Mouse (Mus musculus): Measurements from ENCODE around the gene Ptrh2. TPM values are rescaled to one million over a fixed set of nuclear protein-coding genes. Genes with fewer than 3 reads are reported as not detected.

Ptrh2 gene
- 10 to 100 TPM in 1 of 2 experiments, 1 to 10 TPM in 1; 8.1 to 10.2 TPM for total RNA-seq (2021)
- long read RNA-seq, experiment 1, transcript Ptrh2-202 (2 exons, 3,038 nt): major isoform, 14 of 19 reads
- long read RNA-seq, experiment 1, partial matches to known transcripts: 2 of 19 reads
- long read RNA-seq, experiment 1, other reads (novel, unspliced or antisense): 3 of 19 reads
- long read RNA-seq, experiment 2, transcript Ptrh2-202 (2 exons, 3,038 nt): major isoform, 9 of 11 reads
- long read RNA-seq, experiment 2, partial matches to known transcripts: 0 of 11 reads
- long read RNA-seq, experiment 2, other reads (novel, unspliced or antisense): 2 of 11 reads

GRCm38 (mm10) chr11:86683395-86684125 is at the start of gene Ptrh2, which contains the start of gene Vmp1:
TSS of gene Ptrh2 (plus strand) at chr11:86683985.
TSS of gene Vmp1 (minus strand) at chr11:86683836.
- intact Hi-C loops (cut with DNase I): no loop called here
- DNase-seq (ENCODE audit: low spot score in 2 of 2): peak; percentile 93 to 97

- intact Hi-C loops (cut with DNase I): no loop called here
These were observed 49.4 kb upstream of the Ptrh2 start for GRCm38 (mm10) chr11:86634396-86634795.

GRCm38 (mm10) chr11:86637697-86638096 is 46.1 kb upstream of the Ptrh2 start:
- intact Hi-C loops (cut with DNase I): no loop called here

More at GRCm38 (mm10) chr11:86634396-86634795, 49.4 kb upstream of the Ptrh2 start:
- DNase-seq (ENCODE audit: low spot score in 2 of 2): no peak

GRCm38 (mm10) chr11:86641714-86642113 is 42.1 kb upstream of the Ptrh2 start:
- no peak for DNase-seq (ENCODE audit: low spot score in 2 of 2)
- intact Hi-C loops (cut with DNase I): no loop called here

More at GRCm38 (mm10) chr11:86637697-86638096, 46.1 kb upstream of the Ptrh2 start:
- no peak for DNase-seq (ENCODE audit: low spot score in 2 of 2)

- no peak for DNase-seq (ENCODE audit: low spot score in 2 of 2)
- intact Hi-C loops (cut with DNase I): no loop called here
These were observed 39.2 kb upstream of the Ptrh2 start for GRCm38 (mm10) chr11:86644553-86644952.

- intact Hi-C loops (cut with DNase I): no loop called here
- no peak for DNase-seq (ENCODE audit: low spot score in 2 of 2)
These were observed 37.5 kb upstream of the Ptrh2 start for GRCm38 (mm10) chr11:86646136-86646834.

GRCm38 (mm10) chr11:86646885-86647459 is 36.8 kb upstream of the Ptrh2 start:
- no peak for DNase-seq (ENCODE audit: low spot score in 2 of 2)
- intact Hi-C loops (cut with DNase I): no loop called here

- DNase-seq (ENCODE audit: low spot score in 2 of 2): no peak
- intact Hi-C loops (cut with DNase I): no loop called here
These were observed 35.9 kb upstream of the Ptrh2 start for GRCm38 (mm10) chr11:86647706-86648447.

GRCm38 (mm10) chr11:86649542-86649941 is 34.2 kb upstream of the Ptrh2 start:
- DNase-seq (ENCODE audit: low spot score in 2 of 2): no peak

GRCm38 (mm10) chr11:86650676-86651075 is 33.1 kb upstream of the Ptrh2 start:
- intact Hi-C loops (cut with DNase I): loop anchor here (5.0 kb wide), 1 partner anchor 33 kb away; no protein-coding TSS in a partner anchor
- no peak for DNase-seq (ENCODE audit: low spot score in 2 of 2)

More at GRCm38 (mm10) chr11:86649542-86649941, 34.2 kb upstream of the Ptrh2 start:
- intact Hi-C loops (cut with DNase I): no loop called here

- intact Hi-C loops (cut with DNase I): loop anchor here (1.0 to 5.0 kb wide), 2 partner anchors 35 to 84 kb away; no protein-coding TSS in a partner anchor
- no peak for DNase-seq (ENCODE audit: low spot score in 2 of 2)
These were observed 31.2 kb upstream of the Ptrh2 start for GRCm38 (mm10) chr11:86652578-86652979.

GRCm38 (mm10) chr11:86653446-86653845 is 30.3 kb upstream of the Ptrh2 start:
- intact Hi-C loops (cut with DNase I): loop anchor here (5.0 kb wide), 1 partner anchor 36 kb away; no protein-coding TSS in a partner anchor
- peak; percentile 70 to 71 for DNase-seq (ENCODE audit: low spot score in 2 of 2)

GRCm38 (mm10) chr11:86654096-86654495 is 29.7 kb upstream of the Ptrh2 start:
- intact Hi-C loops (cut with DNase I): loop anchor here (5.0 kb wide), 1 partner anchor 37 kb away; no protein-coding TSS in a partner anchor
- DNase-seq (ENCODE audit: low spot score in 2 of 2): no peak

- intact Hi-C loops (cut with DNase I): no loop called here
- no peak for DNase-seq (ENCODE audit: low spot score in 2 of 2)
These were observed 28.1 kb upstream of the Ptrh2 start for GRCm38 (mm10) chr11:86655671-86656070.

GRCm38 (mm10) chr11:86656849-86657567 is 26.8 kb upstream of the Ptrh2 start:
- intact Hi-C loops (cut with DNase I): no loop called here
- DNase-seq (ENCODE audit: low spot score in 2 of 2): no peak

GRCm38 (mm10) chr11:86657863-86658262 is 25.9 kb upstream of the Ptrh2 start:
- no peak for DNase-seq (ENCODE audit: low spot score in 2 of 2)
- intact Hi-C loops (cut with DNase I): no loop called here

GRCm38 (mm10) chr11:86662986-86663895 is 20.5 kb upstream of the Ptrh2 start:
- DNase-seq (ENCODE audit: low spot score in 2 of 2): no peak
- intact Hi-C loops (cut with DNase I): no loop called here
